Mouse (Mus musculus) testis, postnatal 14 days (tissue): ENCODE measurements around the gene Kcnt1.
"Not testable (repeated sequence)": the region's sequence is repeated elsewhere in the genome, so short reads cannot be mapped to it uniquely, and the experiment has no call there.

ENCODE experiments used
- DNase-seq: peaks from one replicate; pipeline ENCODE4 v3.0.0; 2021; ENCODE audit warnings: low spot score

Gene Kcnt1

DNA sequence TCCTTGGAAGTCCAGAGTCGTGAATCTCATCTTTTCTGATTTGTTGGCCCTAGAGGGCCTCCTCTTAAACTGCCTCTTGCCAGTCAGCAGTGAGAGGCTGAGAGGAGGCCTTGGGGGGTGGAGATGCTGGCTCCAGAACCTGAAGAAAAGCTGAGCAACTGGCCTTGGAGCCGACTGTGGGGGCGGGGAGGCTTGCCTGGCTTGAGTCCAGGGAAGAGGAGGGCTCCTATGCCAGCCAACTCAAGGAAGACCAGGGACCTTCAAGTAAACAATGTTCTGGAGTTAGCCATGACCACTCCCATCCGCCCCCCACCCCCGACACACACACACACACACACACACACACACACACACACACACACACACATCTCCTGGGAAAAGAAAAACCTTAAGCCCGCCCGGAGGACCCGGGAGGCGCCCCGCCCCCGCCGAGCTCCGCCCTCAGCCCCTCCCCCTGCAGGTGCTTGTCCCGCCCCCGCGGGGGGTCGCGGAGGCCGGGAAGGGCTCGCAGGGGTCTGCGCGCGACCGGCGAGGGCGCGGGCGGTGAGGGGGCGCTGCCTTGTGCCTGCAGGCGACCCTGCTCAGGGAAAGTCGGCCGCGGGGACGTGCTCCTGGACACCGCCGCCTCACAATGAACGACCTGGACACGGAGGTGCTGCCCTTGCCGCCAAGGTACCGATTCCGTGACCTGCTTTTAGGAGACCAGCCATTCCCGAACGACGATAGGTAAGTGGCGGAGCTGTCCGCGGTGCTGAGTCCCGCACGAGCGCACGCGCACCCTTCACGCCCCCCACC is at the start of gene Kcnt1:
Gene Kcnt1 (plus strand): TSS at position 398 of the 795 bp plus-strand sequence.
- peak; percentile 72 for DNase-seq

DNA sequence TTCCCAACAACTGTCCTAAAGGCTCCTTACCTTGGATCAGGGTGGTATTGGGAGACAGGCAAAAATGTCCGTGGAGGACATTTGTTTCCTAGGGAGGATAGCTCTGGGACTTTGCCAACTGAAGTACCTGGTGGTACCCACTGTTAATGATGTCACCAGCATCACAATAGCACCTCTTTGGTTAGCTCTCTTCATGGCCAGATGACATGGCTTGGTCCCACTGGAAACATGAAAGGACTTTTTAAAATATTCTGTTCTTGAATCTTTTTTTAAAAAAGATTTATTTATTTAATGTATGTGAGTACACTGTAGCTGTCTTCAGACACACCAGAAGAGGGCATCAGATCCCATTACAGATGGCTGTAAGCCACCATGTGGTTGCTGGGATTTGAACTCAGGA is 47.8 kb upstream of the Kcnt1 start, which contains the start of gene Glt6d1:
Gene Glt6d1 (minus strand): TSS at position 101 of the 400 bp plus-strand sequence.
- not testable (repeated sequence) for DNase-seq

DNA sequence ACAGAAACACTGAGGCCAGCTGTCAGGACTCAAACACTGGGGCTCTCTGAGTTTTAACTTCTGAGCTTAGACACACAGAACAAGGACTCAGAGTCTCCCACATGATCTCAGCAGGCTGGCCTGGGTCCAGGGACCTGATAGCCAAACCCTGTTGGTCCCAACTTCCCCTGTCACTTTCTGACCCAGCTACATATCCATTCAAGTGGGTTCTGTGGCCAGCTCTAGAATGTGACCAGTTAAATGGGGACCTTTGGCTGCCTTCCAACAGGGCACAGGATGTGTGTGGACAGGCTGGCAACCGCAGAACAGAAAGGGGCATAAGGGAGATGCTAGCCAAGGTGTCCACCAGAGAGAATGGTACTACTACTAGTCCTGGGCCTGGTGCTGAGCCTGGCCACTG is 40.7 kb upstream of the Kcnt1 start, which contains the start of gene Lcn9:
Gene Lcn9 (plus strand): TSS at position 348 of the 400 bp plus-strand sequence.
- DNase-seq, result no peak

DNA sequence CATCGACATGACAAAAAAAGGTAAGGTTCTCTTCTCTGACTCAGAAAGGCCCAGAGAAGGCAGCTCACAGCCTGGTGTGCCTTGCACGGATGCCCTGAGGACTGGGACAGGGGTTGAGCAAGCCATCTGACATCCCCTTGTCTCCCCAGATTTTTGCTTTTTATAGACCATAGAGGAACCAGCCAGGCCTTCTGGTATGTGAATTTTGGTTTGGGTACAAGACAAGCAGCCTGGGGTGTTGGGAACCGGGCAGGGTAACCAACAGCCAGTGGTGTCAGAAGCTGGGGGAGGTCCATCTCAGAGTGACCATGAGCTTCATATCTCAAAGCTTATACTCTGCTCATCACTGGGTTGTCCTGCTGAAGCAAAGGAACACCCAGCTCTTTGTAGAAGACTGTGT is 38.8 kb upstream of the Kcnt1 start:
- DNase-seq, result no peak

DNA sequence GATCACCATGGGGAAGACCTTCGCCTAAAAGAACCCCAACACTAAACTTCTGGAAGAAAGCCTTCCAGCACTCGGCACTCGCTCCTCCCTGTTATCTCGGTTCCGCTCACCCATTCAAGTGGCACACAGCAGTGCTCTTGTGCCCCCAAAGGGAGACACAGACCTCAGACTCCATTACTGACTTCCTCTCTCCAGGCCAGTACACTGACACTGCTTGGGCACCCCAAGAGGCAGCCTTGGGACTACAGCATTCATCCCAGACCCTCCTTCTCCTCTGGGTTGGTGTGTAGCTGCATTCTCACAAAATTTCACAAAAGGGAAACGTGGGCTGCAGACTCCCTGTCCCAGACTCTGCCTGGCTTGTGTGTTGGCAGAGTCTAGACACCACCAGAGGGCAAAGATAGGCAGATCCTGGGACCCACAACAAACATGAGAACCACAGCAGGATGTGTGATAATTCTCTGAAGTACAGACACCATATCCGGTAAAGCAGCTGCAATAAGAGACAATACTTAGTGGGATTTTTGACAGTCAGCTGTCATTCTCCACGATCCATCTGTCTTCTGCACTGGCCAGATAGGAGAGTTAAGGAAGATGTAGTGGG is 35.1 kb upstream of the Kcnt1 start:
- no peak for DNase-seq

DNA sequence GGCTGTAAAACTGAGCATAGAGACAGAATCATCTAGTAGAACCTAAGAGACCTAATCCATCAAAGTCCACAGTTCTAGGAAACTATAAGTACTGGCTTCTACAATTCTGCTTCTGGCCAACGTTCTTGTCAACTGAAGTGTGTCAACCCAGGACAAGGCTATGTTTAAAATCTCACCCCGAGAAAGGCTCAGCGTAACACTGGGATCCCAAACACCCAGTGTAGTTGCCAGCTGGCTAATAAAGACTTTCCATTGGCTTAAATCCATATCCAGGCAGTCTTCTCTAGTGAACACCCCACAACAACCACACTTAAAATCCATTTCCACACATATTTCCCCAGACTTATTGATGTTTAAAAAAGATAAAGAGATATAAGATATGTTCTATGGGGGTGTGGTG is 32.7 kb upstream of the Kcnt1 start:
- DNase-seq, result no peak

DNA sequence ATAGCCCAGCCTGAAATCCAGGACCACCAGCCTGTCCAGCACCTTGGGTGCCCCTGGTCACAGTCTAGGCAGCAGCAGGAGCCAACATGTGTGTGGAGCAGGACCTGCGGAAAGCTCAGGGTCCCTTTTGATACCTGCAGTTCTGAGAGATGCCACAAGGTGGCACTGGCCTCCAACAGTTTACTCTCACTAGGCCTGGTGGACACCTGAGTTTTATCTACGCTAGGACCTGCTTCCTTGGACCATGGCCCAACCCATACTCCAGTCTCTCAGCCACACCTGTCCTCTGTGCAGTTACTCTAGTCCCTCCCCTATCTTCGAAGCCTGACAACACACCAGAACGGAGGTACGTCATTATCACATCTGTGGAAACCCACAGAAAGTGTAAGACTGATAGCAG is 27.2 kb upstream of the Kcnt1 start:
- DNase-seq, result peak; percentile 67

DNA sequence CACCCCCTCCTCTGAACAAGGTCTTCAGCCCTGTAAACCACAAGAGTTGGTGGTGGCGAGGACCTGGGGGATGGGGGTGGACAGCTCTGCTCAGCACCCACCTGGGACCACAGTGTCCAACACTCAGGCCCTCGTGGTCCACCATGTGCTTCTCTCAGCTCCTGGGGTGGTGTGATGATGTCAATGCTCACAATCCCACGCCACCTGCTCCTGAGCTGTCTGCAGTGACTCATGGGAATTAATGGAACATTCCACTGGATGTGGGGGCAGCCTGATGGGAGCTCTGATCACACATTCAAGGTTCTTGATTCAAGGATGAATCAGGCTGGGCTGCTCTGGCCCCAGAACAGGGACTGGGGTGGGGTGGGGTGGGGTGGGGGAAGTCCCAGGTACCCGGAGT is 21.4 kb upstream of the Kcnt1 start:
- DNase-seq, result no peak

DNA sequence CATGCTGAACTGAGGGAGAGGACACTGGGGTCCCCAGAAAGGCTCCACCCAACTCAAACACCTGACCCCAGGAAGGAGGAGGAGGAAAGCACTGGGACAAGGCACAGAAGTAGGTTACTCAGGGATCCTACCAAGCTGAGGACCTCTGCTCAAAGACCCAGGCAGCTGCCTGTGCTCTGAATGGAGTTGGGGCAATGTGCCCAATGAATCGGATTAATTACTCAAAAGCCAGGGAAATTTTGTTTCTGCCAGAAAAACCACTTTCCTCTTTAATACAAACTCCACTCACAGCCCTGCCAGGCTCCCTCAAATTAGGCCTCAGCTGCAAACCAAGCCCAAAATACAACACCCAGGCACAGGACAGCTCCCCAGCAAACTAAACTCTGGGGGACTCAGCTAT is 20.8 kb upstream of the Kcnt1 start:
- DNase-seq, result no peak

DNA sequence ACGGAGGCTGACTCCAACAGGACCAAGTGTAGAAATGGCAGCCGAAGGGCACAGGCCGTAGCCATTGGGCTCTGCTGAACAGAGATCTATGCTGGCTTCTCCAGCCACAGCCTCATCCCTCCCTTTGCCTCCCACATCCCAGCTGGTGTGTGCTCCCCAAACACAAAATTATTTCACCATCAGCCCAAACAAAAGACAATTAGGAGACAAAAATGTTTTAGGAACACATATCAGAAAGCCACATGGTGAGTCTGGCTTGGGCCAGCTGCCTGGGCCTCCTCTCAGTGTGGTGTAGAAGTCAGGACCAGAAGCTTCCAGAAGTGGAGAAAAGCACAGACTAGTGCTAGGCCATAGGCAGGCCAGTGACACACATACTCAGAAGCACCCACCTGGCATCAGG is 19.4 kb upstream of the Kcnt1 start:
- DNase-seq, result no peak

DNA sequence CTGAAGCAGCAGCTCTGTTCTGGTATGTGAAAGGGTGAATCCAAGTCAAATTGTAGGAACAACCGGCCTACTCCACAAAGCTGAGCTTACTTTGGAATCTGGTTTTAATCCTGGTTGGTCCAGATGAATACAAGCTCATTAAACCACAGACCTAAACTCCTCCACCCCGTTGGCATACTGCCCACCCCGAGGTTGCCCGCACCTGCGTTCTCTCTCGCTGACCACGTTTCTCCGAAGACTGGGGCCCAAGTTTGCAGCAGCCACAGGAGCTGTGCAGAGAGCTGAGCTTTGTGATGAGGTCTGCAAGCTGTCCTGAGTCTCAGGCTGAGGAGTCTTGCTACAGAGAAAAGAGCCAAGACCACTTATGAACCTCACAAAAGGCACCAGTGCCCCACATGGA is 17.0 kb upstream of the Kcnt1 start:
- peak; percentile 73 for DNase-seq

DNA sequence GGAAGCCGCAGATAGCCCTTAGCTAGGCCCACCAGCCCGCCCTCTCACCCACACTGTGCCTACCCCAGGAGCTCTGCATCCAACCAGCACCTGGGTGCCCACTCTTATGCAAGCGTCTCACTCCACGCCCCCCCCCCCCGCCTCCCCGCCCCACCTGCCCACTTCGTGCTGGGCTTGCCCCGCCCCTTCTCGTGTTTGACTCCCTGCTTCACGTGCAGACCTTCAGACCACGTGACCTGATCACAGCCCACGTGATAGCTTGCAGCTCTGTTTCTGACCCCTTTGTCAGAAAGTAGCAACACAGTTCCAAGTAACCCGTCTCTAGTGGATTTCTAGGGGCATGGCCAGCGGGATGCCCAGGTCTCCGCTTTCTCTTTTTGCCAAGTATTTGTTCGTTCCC is 16.3 kb upstream of the Kcnt1 start, which contains the start of gene Sohlh1:
Gene Sohlh1 (minus strand): TSS at position 23 of the 400 bp plus-strand sequence.
- DNase-seq, result peak; percentile 87

DNA sequence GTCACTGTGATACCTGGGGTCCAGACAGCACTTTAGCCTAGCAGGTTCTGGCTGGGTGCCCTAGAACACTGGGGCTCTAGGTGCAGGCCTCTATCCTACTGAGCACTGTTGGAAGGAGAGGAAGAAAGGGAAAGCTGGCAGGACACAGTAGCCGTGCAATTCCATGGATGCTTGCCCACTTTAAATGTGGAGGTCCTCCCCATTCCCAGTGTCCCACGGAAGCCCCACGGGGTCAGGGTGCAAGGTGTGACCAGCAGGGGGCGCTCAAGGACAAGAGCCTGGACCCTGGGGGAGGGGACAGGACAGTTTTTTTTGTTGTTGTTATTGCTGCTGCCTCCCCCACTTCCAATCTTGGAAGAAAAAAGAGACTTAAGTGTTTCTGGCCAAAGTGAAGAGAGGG is 13.2 kb upstream of the Kcnt1 start:
- DNase-seq, result peak; percentile 43

DNA sequence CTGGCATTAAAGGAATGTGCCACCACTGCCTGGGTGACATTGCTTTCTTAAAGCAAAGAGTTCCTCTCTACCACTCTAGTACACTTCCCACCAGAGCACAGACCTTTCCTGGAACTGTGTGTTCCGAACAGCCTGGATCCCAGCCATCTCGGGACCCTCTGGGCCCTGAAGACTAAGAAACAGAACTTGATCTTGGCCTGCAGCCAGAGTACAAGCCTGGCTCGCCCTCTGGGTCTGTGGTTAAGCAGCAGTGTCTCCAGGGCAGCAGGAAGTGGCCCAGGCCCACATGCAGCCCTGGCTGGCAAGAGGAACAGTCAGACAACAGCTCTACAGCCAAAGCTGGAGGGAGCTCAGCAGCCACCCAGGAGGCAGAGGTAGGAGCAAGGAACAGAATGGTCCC is 10.9 kb upstream of the Kcnt1 start:
- peak; percentile 81 for DNase-seq

DNA sequence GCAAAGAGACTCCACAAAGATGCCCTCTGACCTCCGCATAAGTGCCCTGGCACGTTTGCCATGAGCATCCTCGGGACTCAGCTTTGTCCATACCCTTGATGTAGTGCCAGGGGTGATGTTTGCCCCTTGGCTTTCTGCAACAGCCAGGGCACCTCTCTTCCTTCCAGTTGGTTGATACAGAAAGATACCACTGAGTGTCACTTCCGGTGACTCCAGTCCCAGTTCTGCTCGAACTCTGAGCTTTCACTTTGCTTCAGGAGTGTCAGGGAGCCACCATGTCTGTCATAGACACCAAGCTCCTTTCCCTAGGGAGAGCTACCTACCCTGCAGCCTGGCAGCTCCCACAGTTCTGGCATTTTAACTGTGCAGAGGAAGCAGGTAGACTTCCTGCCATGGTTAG is 9.5 kb upstream of the Kcnt1 start:
- DNase-seq, result no peak

DNA sequence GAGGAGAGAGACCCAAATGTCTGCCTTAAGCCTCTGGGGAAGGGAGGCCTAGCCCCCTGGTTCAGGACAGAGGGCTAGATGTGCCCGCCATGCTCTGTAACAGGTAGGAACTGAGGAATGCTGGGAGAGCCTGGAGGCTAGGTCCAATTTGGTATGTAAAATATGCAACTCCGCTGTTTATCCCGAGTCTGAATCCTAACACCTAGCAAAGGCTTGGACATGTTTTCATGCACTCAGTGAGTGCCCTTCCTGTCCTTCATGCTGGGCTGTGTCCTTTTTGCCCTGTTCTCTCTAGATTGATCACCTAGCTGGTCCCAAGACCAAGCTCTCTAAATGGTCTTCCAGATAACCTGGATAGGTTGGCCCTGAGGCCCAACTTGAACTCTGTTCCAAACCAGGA is 3.6 kb upstream of the Kcnt1 start:
- no peak for DNase-seq

DNA sequence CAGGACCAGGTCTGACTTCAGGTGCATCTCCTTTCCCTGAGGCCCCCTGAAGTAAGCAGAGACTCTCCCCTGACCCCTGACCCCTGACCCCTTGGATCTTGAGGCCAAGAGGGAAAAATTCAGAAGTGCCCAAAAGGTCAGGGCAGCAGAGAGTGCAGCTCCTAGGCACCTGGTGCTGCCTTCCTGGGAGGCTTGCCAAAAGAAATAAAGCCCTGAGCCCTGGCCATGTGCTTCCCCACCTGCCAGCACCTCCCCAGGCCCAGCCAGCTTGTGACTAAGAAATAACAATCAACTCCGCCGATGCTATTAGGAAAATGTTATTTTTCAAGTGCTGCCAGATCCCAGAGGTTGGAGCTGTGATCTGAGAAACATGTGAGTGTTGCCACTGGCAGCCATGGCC is 1.5 kb upstream of the Kcnt1 start:
- no peak for DNase-seq

DNA sequence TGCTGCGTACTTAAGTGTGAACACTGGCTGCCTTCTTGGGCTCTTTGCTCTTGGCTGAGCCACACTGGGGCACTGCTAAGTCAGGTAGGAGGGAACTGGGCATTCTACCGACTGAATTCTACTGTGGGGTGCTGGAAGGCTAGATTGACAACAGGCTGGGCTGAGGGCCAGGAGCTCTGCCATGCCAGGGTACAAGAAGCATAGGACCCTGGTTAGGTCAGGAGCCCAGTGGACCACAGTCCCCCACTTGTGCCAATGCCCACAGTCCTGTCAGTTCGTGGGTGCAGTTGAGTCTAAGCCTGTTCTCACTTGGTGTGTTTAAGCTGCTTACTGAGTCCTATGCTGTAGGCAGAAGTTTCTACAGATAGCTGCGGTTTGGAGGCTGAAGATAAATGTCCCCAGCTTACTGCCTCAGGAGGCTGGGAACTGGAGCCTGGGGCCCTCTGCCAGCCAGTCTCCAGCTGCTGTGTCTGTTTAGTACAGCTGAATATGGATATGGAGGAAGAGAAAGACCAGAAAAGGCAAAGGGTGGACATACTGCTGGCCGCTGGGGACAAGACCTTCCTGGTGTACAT is 751 bp upstream of the Kcnt1 start:
- DNase-seq, result no peak

DNA sequence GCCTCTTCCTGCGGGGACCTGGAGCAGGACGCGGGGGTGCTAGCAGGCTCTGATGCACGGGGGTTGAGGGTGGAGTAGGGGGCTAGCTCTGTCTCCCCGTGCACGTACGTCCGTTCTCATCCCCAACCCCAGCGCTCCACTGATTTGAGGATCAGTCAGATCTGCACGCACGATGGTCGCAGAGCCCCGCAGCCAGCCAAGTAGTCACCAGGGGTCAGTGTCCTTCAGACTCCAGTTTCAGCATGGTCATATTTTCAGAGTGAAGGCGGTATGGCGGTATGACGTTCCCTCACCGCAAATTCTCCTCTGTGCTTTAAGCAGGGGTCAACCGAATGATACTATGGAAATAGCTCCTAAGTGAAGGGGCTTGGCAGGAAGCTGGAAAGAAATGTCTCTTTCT is 696 bp downstream of the Kcnt1 start:
- no peak for DNase-seq

DNA sequence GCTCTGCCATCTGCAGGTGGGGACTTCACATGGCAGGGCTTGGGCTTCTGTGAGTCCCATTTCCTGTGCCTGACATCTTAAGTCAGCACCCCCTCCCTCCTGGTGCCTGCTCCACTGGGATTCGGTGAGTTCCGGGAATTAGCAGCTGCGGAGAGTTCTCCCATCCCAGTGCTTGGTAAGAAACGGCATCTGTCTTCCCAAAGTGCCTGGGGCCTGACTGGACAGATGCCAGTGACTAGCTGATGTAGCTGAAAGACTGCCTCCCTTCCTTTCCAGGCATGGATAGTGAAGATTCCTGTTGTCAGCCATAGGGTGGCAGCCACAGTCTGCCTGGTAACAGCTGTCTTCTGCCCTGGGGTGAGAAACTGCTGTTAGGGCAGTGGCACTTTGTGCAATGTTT is 1.9 kb downstream of the Kcnt1 start:
- DNase-seq, result no peak

DNA sequence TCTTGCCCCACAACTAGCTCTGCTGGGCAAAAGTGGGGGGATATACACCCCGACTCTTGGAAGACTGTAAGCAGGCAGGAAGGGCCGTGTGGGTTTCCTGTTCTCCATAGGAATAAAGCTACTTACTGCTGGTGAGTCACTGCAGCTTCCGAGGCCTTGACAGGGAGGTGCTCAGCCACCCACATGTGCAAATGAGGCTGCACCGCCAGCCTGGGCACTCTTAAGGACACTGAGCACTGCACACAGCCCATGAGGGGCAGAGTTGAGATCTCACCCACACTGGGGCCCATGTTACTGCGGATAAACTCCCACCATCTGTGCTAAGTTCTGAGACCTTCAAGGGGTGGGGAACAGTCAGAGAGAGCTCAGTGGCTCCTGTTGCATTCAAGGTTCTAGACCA is 3.1 kb downstream of the Kcnt1 start:
- DNase-seq, result no peak

DNA sequence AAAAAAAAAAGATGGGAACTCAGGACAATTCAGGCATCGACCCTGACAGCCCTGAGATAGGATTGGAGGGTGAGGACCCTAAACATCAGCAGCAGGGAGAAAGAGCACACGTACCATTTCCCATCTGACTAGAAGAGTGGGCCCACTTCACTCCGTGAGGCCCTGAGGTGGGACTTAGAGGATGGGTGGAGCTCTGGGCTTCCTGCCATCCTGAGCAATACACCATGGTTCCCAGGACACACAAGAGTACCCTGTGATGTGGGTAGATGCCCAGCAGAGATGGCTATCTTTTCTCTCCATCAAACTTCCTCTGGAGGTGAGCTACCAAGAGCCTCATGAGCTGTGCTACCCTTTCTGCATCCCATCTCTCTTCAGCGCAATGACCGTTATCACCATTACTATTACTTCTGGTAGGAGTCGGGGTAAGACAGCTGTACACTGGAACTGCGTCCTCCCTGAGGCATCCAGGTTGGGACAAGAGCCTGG is 13.8 kb downstream of the Kcnt1 start:
- no peak for DNase-seq

DNA sequence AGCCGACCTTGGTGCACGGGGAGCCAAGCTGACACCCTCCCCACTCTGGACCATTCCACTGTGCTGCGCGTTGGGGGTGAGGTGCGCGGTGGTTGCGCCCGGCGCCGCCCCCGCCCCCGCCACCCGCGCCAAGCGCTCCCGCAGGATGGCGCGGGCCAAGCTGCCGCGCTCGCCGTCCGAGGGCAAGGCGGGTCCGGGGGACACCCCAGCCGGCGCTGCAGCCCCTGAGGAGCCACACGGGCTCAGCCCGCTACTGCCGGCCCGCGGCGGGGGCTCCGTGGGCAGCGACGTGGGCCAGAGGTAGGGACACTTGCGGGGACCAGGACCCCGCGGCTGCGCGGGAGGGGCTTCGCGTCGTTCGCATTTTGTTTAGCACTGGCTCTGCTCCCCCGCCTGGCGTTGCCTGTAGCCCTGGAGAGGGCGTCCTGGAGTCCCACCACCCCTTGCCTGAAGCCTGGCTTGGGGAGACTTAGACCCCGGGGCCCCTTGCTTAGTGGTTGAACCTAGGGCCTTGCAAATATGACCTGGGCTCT is 14.3 kb downstream of the Kcnt1 start:
- no peak for DNase-seq
